Mouse (Mus musculus) midbrain, embryonic 16.5 days (tissue): ENCODE data around the gene Cks1b. TPM values are rescaled to one million over a fixed set of nuclear protein-coding genes. Genes with fewer than 3 reads are reported as not detected.

Source experiments
- ATAC-seq: fragments of 200-750 bp; cut with Nextera tagmentation; 2 replicates; pipeline ENCODE4 v1.8.0; 2017; ENCODE audit warnings: moderate TSS enrichment
- H3K27ac ChIP-seq: fragments of 300-500 bp; sonication (generic); 2 replicates; pipeline ENCODE4 v1.5.1; 2014; ENCODE audit warnings: mild to moderate bottlenecking, low read length, mixed read lengths
- H3K27me3 ChIP-seq: fragments of 300-500 bp; sonication (generic); 2 replicates; pipeline ENCODE4 v1.6.1; 2014; ENCODE audit warnings: low read depth, low read length, mixed read lengths; ENCODE audit not compliant: control insufficient read depth, insufficient read depth
- H3K36me3 ChIP-seq: fragments of 300-500 bp; sonication (generic); 2 replicates; pipeline ENCODE4 v1.6.1; 2014; ENCODE audit warnings: mild to moderate bottlenecking, low read length, moderate library complexity, mixed read lengths; ENCODE audit not compliant: control insufficient read depth, insufficient read depth
- H3K4me1 ChIP-seq: fragments of 300-500 bp; sonication (generic); 2 replicates; pipeline ENCODE4 v1.6.1; 2014; ENCODE audit warnings: mild to moderate bottlenecking, low read length, mixed read lengths; ENCODE audit not compliant: control insufficient read depth, insufficient read depth
- H3K4me2 ChIP-seq: fragments of 300-500 bp; sonication (generic); 2 replicates; pipeline ENCODE4 v1.6.1; 2014; ENCODE audit warnings: mild to moderate bottlenecking, low read length, mixed read lengths
- H3K4me3 ChIP-seq: fragments of 300-500 bp; sonication (generic); 2 replicates; pipeline ENCODE4 v1.5.1; 2014; ENCODE audit warnings: low read depth, mild to moderate bottlenecking, low read length, moderate library complexity, mixed read lengths
- H3K9ac ChIP-seq: fragments of 300-500 bp; sonication (generic); 2 replicates; pipeline ENCODE4 v1.6.1; 2014; ENCODE audit warnings: low read depth, low read length, mixed read lengths
- H3K9me3 ChIP-seq: fragments of 300-500 bp; sonication (generic); replicated peaks from 2 replicates; pipeline ENCODE4 v1.6.1; 2014; ENCODE audit warnings: mild to moderate bottlenecking, low read length, mixed read lengths; ENCODE audit not compliant: control insufficient read depth, poor library complexity, severe bottlenecking
- WGBS: fragments of 180-500 bp; shearing (Covaris S2); extraction: QIAGEN DNeasy Blood & Tissue Kit; methylation state at CpG from one replicate; pipeline ENCODE4 v1.1.7; 2014; 5-methylcytosine and 5-hydroxymethylcytosine counted together
- polyA plus RNA-seq: library from polyadenylated mRNA; unstranded; fragments of >200 nt; fragmentation: Nextera tagmentation; extraction: Ambion mirVana; gene quantifications from 2 replicates; pipeline ENCODE4 v1.2.1, GENCODE M21; 2015

Cks1b gene
- polyA plus RNA-seq, 1 experiment from 2014 or later, result 77.1 TPM

- peaks cover 60% of the 10 kb centered on the region for H3K4me1 ChIP-seq
- H3K27me3 ChIP-seq, result peaks cover 25% of the 10 kb centered on the region
- peak within 1 kb of the TSS; percentile 55 for H3K4me3 ChIP-seq
- no peaks in the 10 kb centered on the region for H3K9me3 ChIP-seq
- H3K27ac ChIP-seq, result peak within 1 kb of the TSS; percentile 58
- peak; percentile 44 for ATAC-seq
- WGBS, result under 1% methylated on average over 42 of the region's 42 CpGs
- H3K9ac ChIP-seq, result peak within 1 kb of the TSS; percentile 65
- H3K4me2 ChIP-seq, result peak within 1 kb of the TSS; percentile 99
- no peaks in the 10 kb centered on the region for H3K36me3 ChIP-seq
Measured at GRCm38 (mm10) chr3:89394006-89394893, 23.9 kb downstream of the Cks1b start, which contains the start of gene Zbtb7b. Gene Zbtb7b (minus strand): TSS chr3:89394776.

- under 1% methylated on average over 15 of the region's 15 CpGs for WGBS
- peak overlapping the region; percentile 58 for H3K27ac ChIP-seq
- peak; percentile 93 for ATAC-seq
- H3K36me3 ChIP-seq, result no peaks in the 10 kb centered on the region
- H3K4me2 ChIP-seq, result peak overlapping the region; percentile 99
- H3K9me3 ChIP-seq, result no peaks in the 10 kb centered on the region
- peak overlapping the region; percentile 65 for H3K9ac ChIP-seq
- peaks cover 60% of the 10 kb centered on the region for H3K4me1 ChIP-seq
- peak overlapping the region; percentile 55 for H3K4me3 ChIP-seq
- peaks cover 25% of the 10 kb centered on the region for H3K27me3 ChIP-seq
Measured at GRCm38 (mm10) chr3:89393605-89394004, 24.6 kb downstream of the Cks1b start.

- H3K4me1 ChIP-seq, result peaks cover 60% of the 10 kb centered on the region
Measured at GRCm38 (mm10) chr3:89392871-89393311, 25.3 kb downstream of the Cks1b start.

GRCm38 (mm10) chr3:89391663-89392511, 26.3 kb downstream of the Cks1b start:
- H3K4me2 ChIP-seq, result peak overlapping the region; percentile 99
- peak overlapping the region; percentile 72 for H3K9ac ChIP-seq
- 0 out of 2 replicates have a peak overlapping the region, but pooled peaks have one; percentile 8 for H3K27ac ChIP-seq
- peaks cover 25% of the 10 kb centered on the region for H3K27me3 ChIP-seq
- peaks cover 60% of the 10 kb centered on the region for H3K4me1 ChIP-seq
- WGBS, result under 1% methylated on average over 44 of the region's 56 CpGs
- H3K4me3 ChIP-seq, result peak overlapping the region; percentile 55
- ATAC-seq, result no peak
- no peaks in the 10 kb centered on the region for H3K36me3 ChIP-seq
- no peaks in the 10 kb centered on the region for H3K9me3 ChIP-seq

More at GRCm38 (mm10) chr3:89392871-89393311, 25.3 kb downstream of the Cks1b start:
- H3K36me3 ChIP-seq, result no peaks in the 10 kb centered on the region
- peak overlapping the region; percentile 55 for H3K4me3 ChIP-seq
- H3K27me3 ChIP-seq, result peaks cover 25% of the 10 kb centered on the region
- ATAC-seq, result no peak
- WGBS, result under 1% methylated on average over 20 of the region's 24 CpGs
- no peaks in the 10 kb centered on the region for H3K9me3 ChIP-seq
- peak overlapping the region; percentile 99 for H3K4me2 ChIP-seq
- peak overlapping the region; percentile 58 for H3K9ac ChIP-seq
- no peak overlapping the region for H3K27ac ChIP-seq

DNA sequence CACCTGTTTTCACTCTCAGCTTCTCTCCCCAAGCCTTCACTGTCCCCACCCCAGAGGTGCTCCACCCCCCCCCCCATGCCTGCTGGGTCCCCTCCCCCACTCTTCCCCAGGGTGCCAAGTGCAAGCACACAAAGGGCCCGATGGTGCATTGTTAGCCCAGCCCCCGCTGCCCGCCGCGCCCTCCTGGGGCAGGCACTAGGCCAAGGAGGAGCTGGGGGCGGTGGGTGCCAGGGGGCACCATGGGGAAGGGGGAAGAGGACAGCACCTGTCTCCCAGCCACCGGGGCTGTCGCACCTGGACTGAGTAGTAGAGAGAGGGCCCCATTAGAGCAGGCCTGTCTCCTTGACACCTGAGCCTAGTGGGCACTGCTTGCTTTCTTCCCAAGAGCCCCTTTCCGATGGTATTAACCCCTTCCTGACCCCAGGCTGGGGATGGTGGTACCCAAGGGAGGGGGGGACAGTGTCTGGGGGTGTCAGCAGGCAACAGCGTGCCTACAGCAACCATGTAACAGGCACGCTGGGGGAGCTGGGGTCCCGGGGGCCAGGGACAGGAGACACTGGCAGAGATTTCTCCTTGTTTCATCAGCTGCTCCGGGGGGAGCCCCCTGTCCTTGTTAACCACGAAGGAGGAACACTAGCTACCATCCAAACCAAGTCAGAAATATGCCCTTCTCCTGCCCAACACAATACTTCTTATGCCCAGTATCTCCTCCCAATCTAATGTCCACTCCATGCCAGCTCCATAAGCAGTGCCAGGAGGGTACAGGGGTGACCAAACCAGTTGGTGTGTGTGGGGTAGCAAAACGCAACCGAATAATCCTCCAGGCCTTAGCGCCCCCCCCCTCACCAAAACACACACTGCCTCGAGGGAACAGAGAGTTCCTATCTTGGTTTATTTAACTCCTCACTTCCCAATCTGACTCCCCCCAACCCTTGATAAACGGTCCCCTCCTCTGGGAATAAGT, 27.2 kb downstream of the Cks1b start:
- H3K4me2 ChIP-seq, result peak overlapping the region; percentile 99
- H3K27ac ChIP-seq, result 0 out of 2 replicates have a peak overlapping the region, but pooled peaks have one; percentile 8
- WGBS, result 11% methylated on average over 18 of the region's 19 CpGs
- H3K9ac ChIP-seq, result peak overlapping the region; percentile 72
- peaks cover 21% of the 10 kb centered on the region for H3K27me3 ChIP-seq
- ATAC-seq, result no peak
- H3K4me3 ChIP-seq, result peak overlapping the region; percentile 55
- H3K36me3 ChIP-seq, result no peaks in the 10 kb centered on the region
- peaks cover 53% of the 10 kb centered on the region for H3K4me1 ChIP-seq
- H3K9me3 ChIP-seq, result no peaks in the 10 kb centered on the region

DNA sequence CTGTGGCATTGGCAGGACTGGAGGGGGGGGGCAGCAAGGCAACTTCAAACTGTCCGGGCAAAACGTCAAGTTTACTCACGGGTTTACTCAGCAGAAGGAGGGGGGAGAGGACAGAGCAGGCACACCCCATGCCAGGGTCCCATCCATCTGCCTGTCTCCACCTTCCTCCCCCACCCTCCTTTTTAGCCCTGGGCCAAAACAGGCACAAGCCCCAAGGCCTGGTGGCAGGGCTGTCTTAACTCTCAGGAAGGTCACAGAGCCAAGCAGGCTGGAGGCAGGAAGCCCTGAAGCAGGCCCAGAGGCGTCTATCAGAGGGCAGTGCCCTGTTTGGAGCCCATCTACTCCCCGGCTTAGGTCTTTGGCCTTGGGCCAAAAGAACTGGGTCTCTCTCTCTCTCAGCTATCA, 28.1 kb downstream of the Cks1b start:
- Histone ChIP-seq H3K4me1 (peaks cover 45% of the 10 kb centered on the region), H3K9me3 (no peaks in the 10 kb centered on the region), H3K4me3 (no peak overlapping the region), H3K4me2 (no peak overlapping the region), H3K27me3 (peaks cover 17% of the 10 kb centered on the region), H3K9ac (no peak overlapping the region), H3K36me3 (no peaks in the 10 kb centered on the region), H3K27ac (no peak overlapping the region)
- 65% methylated on average over 3 of the region's 5 CpGs for WGBS
- ATAC-seq, result no peak

DNA sequence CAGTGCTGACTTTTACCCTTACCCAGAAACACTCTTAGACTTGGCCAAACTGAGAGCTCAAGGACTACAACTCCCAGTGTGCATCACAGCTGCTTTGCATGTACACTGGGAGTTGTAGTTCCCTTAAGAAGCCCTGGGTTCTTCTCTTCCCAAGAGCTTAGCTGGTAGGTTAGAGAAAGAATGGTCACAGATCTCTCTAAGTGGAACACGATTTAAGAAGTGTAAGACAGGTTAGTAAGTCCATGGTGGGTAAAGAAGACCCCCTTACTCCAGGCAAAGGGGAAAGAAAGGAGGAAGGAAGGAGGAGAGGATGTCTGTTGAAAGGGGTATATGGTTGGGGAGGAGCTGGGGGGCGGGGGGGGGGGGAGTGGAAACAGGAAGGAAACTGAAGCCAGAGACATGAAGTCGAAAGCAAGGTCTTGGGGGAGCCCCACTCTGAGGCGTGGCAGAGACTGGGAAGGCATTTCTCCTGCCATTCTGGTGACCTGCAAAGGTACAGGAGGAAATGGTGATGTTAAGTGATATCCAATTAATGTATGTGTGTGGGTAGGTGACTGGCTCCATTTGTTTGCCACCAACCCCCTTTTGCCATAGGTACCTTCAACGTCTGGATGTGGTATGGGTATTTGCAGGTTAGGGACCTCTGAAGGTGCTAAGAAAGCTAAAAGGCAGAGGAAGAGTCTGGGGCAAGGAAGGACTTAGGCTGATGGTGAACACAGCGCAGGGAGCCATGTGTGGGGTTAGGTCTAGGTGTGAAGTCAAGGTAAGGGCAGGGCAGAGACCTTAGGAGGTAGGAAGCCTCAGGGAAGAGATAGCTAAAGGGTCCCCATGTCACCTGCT, 29.1 kb downstream of the Cks1b start:
- H3K27me3 ChIP-seq, result peaks cover 10% of the 10 kb centered on the region; the same call in 1 of the 2 replicates
- WGBS, result 72% methylated on average over 6 of the region's 6 CpGs
- no peak for ATAC-seq

More for the DNA sequence above, 29.1 kb downstream of the Cks1b start:
- no peak overlapping the region for H3K27ac ChIP-seq
- H3K4me2 ChIP-seq, result no peak overlapping the region
- no peaks in the 10 kb centered on the region for H3K36me3 ChIP-seq
- no peak overlapping the region for H3K4me3 ChIP-seq
- H3K9me3 ChIP-seq, result no peaks in the 10 kb centered on the region
- H3K4me1 ChIP-seq, result peaks cover 35% of the 10 kb centered on the region
- H3K9ac ChIP-seq, result no peak overlapping the region
